Mouse (Mus musculus) liver, adult 2 months (tissue): Measurements from ENCODE around the gene Kcng4. TPM values are rescaled to one million over a fixed set of nuclear protein-coding genes. Genes with fewer than 3 reads are reported as not detected.

Experiments used
- DNase-seq: peaks from one replicate; pipeline ENCODE4 v3.0.0-alpha.2; 2011; ENCODE audit warnings: low read depth, low spot score; ENCODE audit errors: extremely low read depth
- H3K27ac ChIP-seq: fragments of 200-500 bp; replicated peaks from 2 replicates; pipeline ENCODE4 v1.5.1; 2012; ENCODE audit warnings: low read depth, mild to moderate bottlenecking, control low read depth, inconsistent platforms, low read length; ENCODE audit not compliant: insufficient read depth
- H3K27me3 ChIP-seq: fragments of 200-500 bp; 2 replicates; pipeline ENCODE4 v1.6.1; 2012; ENCODE audit warnings: mild to moderate bottlenecking, moderate library complexity, low read length, inconsistent platforms; ENCODE audit not compliant: control insufficient read depth, insufficient read depth
- H3K36me3 ChIP-seq: fragments of 200-500 bp; 2 replicates; pipeline ENCODE4 v1.6.1; 2012; ENCODE audit warnings: low read length, inconsistent platforms; ENCODE audit not compliant: control insufficient read depth, insufficient read depth
- H3K4me1 ChIP-seq: fragments of 200-500 bp; 2 replicates; pipeline ENCODE4 v1.6.1; 2011; ENCODE audit warnings: low read length; ENCODE audit not compliant: control insufficient read depth, insufficient read depth
- H3K4me3 ChIP-seq: fragments of 200-500 bp; 2 replicates; pipeline ENCODE4 v1.5.1; 2011; ENCODE audit warnings: low read depth, mild to moderate bottlenecking, control low read depth, low read length, moderate library complexity; ENCODE audit not compliant: insufficient read depth
- H3K79me2 ChIP-seq: fragments of 200-500 bp; 2 replicates; pipeline ENCODE4 v1.6.1; 2012; ENCODE audit warnings: inconsistent platforms, mild to moderate bottlenecking, low read length, moderate library complexity; ENCODE audit not compliant: control insufficient read depth, insufficient read depth
- H3K9ac ChIP-seq: fragments of 200-500 bp; 2 replicates; pipeline ENCODE4 v1.6.1; 2012; ENCODE audit warnings: low read depth, mild to moderate bottlenecking, control low read depth, inconsistent platforms, low read length
- CTCF ChIP-seq: fragments of 200-500 bp; IDR thresholded peaks from 2 replicates; pipeline ENCODE4 v1.5.1; 2011; ENCODE audit warnings: low read depth, low read length, control low read depth
- POLR2A ChIP-seq: fragments of 200-500 bp; IDR thresholded peaks from 2 replicates; pipeline ENCODE4 v1.6.1; 2011; ENCODE audit warnings: low read length, control low read depth; ENCODE audit not compliant: insufficient read depth; ENCODE audit errors: extremely low read depth
- WGBS: fragments of 180-500 bp; shearing (Covaris S2); methylation state at CpG from one replicate; pipeline ENCODE4 v1.1.7; 2018; 5-methylcytosine and 5-hydroxymethylcytosine counted together
- polyA plus RNA-seq: library from polyadenylated mRNA; depleted of rRNA; stranded (reverse); fragments of >200 nt; gene quantifications from 2 replicates; pipeline ENCODE4 v1.2.3, GENCODE M21; 2012
- total RNA-seq: library from RNA; depleted of rRNA; stranded (reverse); fragments of >200 nt; gene quantifications from 2 replicates; pipeline ENCODE4 v1.2.3, GENCODE M21; 2014

Gene Kcng4
- total and polyA plus RNA-seq, 2 experiments, result under 0.01 TPM; not detected in 1

- Histone ChIP-seq H3K27me3 (no peaks in the 10 kb centered on the region), H3K9ac (no peak overlapping the region), H3K36me3 (no peaks in the 10 kb centered on the region), H3K4me3 (no peak overlapping the region), H3K4me1 (no peaks in the 10 kb centered on the region), H3K79me2 (no peaks in the 10 kb centered on the region), H3K27ac (no peak overlapping the region)
- 81% methylated on average over 1 of the region's 1 CpGs for WGBS
- no peak for TF ChIP-seq POLR2A
- TF ChIP-seq CTCF, result no peak
- DNase-seq, result no peak
These were observed 11.7 kb downstream of the Kcng4 start for GRCm38 (mm10) chr8:119623744-119624143.

- H3K4me1 ChIP-seq, result no peaks in the 10 kb centered on the region
- H3K36me3 ChIP-seq, result no peaks in the 10 kb centered on the region
- 85% methylated on average over 8 of the region's 8 CpGs for WGBS
These were observed 12.4 kb downstream of the Kcng4 start for GRCm38 (mm10) chr8:119623061-119623460.

GRCm38 (mm10) chr8:119622555-119622954 is 12.9 kb downstream of the Kcng4 start:
- Histone ChIP-seq H3K36me3 (no peaks in the 10 kb centered on the region), H3K4me3 (no peak overlapping the region), H3K27me3 (no peaks in the 10 kb centered on the region), H3K9ac (no peak overlapping the region), H3K79me2 (no peaks in the 10 kb centered on the region), H3K4me1 (peaks cover 2% of the 10 kb centered on the region), H3K27ac (no peak overlapping the region)
- no peak for DNase-seq
- TF ChIP-seq POLR2A (no peak), CTCF (no peak)
- WGBS, result 77% methylated on average over 4 of the region's 4 CpGs

More at GRCm38 (mm10) chr8:119623061-119623460, 12.4 kb downstream of the Kcng4 start:
- Histone ChIP-seq H3K27me3 (no peaks in the 10 kb centered on the region), H3K4me3 (no peak overlapping the region), H3K27ac (no peak overlapping the region), H3K9ac (no peak overlapping the region), H3K79me2 (no peaks in the 10 kb centered on the region)
- no peak for TF ChIP-seq CTCF
- TF ChIP-seq POLR2A, result no peak
- DNase-seq, result no peak

DNA sequence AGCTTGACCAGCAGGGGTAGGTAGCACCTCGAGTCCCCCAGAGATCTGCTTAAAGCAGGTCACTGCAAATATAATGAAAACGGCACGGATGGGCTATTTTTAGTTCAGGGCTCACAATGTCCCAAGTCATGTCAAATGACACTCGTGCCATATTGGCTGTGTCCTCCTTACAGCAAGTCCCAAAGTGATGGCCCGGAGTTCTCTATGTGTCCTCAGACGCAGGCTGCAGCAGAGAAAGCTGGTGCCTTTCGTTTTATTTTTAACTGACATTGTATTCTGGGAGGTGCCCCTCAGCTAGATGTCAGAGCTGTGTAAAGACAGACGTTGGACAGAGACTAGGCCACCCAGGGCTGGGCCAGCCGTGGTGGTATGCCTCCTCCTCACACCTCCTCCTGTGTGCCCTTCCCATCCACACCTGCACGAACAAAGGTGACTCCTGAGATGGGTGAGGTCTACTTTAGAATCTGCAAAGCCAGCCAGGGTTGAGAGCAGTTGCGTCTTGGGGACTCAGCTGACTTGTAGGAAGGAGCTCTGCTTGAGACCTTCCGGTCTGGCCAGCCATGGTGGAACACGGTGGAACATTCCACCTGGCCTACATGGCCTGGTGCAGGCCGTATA is 14.5 kb downstream of the Kcng4 start:
- no peak for DNase-seq
- H3K27ac ChIP-seq, result no peak overlapping the region
- peaks cover 6% of the 10 kb centered on the region for H3K4me1 ChIP-seq
- no peak overlapping the region for H3K4me3 ChIP-seq
- H3K36me3 ChIP-seq, result no peaks in the 10 kb centered on the region
- 89% methylated on average over 14 of the region's 14 CpGs for WGBS
- no peak overlapping the region for H3K9ac ChIP-seq
- TF ChIP-seq CTCF (no peak), POLR2A (no peak)
- H3K27me3 ChIP-seq, result no peaks in the 10 kb centered on the region
- no peaks in the 10 kb centered on the region for H3K79me2 ChIP-seq

- Histone ChIP-seq H3K4me1 (peaks cover 6% of the 10 kb centered on the region), H3K79me2 (no peaks in the 10 kb centered on the region), H3K9ac (no peak overlapping the region), H3K27ac (no peak overlapping the region), H3K4me3 (no peak overlapping the region), H3K36me3 (no peaks in the 10 kb centered on the region), H3K27me3 (no peaks in the 10 kb centered on the region)
- TF ChIP-seq POLR2A (no peak), CTCF (no peak)
- 80% methylated on average over 6 of the region's 6 CpGs for WGBS
- no peak for DNase-seq
These were observed 15.2 kb downstream of the Kcng4 start for GRCm38 (mm10) chr8:119620116-119620840.

DNA sequence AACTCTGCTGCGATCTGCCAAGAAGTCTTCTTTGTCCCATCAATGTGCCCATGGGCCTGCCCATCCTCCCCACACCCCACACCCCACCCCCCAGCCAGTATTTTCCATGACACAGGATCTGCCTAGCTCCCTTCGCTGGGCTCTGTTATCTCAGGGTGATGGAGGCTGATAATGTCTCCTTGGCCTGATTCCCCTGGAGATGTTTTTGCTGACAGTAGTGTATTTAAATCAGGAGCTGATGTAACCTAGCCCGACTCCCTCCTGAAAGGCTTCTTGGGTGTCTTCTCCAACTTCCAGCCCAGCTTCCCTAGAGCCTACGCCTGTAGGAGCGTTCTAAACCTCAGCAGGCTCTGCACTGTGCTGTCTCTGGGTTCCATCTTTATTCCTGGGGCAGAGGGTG is 16.6 kb downstream of the Kcng4 start:
- WGBS, result 55% methylated on average over 5 of the region's 5 CpGs
- Histone ChIP-seq H3K27me3 (no peaks in the 10 kb centered on the region), H3K4me3 (no peak overlapping the region), H3K79me2 (no peaks in the 10 kb centered on the region), H3K36me3 (no peaks in the 10 kb centered on the region), H3K9ac (no peak overlapping the region), H3K4me1 (peaks cover 6% of the 10 kb centered on the region), H3K27ac (no peak overlapping the region)
- no peak for DNase-seq
- no peak for TF ChIP-seq POLR2A
- no peak for TF ChIP-seq CTCF
